In genomic region chr1:136331836-136332235, GRCm38 (mm10) we compare ENCODE assay signal across 20 mouse cellular contexts. TPM values are rescaled to one million over a fixed set of nuclear protein-coding genes. Genes with fewer than 3 reads are reported as not detected.
DNase-seq lines count a peak whose midpoint lies in the region; ATAC-seq and TF ChIP-seq lines count a peak whose summit lies in the region.
"Had no signal": no experiment of that assay in that cellular context is flagged by ENCODE, and none has a peak within 500 bp of the region (broad histone marks: within the 10 kb centered on the region; RNA-seq: fewer than 3 reads in every experiment).

No protein-coding gene starts in this region.

- no peak overlapping the region for H3K4me3 ChIP-seq in hindbrain, embryonic 16.5 days (ENCODE audit: low read length)
- no peak overlapping the region for H3K4me3 ChIP-seq in hindbrain, embryonic 11.5 days (ENCODE audit: low read depth, low read length)
- H3K4me3 ChIP-seq in neural tube, embryonic 15.5 days (replicated peaks): no peak overlapping the region
- H3K4me3 ChIP-seq in cerebellum, adult 2 months (replicated peaks; ENCODE audit: insufficient read depth, low read depth, low read length): no peak overlapping the region
- H3K4me3 ChIP-seq: left cerebral cortex, adult 2 months; liver, embryonic 12.5 days; lung, embryonic 15.5 days had no signal

- H3K4me1 ChIP-seq in hindbrain, embryonic 16.5 days (ENCODE audit: control insufficient read depth, insufficient read depth, low read depth, low read length): peaks cover 12% of the 10 kb centered on the region
- no peaks in the 10 kb centered on the region for H3K4me1 ChIP-seq in hindbrain, embryonic 11.5 days (replicated peaks; ENCODE audit: control insufficient read depth, insufficient read depth, low read length)
- peaks cover 34% of the 10 kb centered on the region; the same call in 1 of the 2 replicates for H3K4me1 ChIP-seq in neural tube, embryonic 15.5 days
- H3K4me1 ChIP-seq in cerebellum, adult 2 months (ENCODE audit: control insufficient read depth, insufficient read depth, low read length): peaks cover 18% of the 10 kb centered on the region
- H3K4me1 ChIP-seq: lung, embryonic 15.5 days had no signal

- no peaks in the 10 kb centered on the region for H3K9me3 ChIP-seq in hindbrain, embryonic 16.5 days (ENCODE audit: control insufficient read depth, low read length)
- no peaks in the 10 kb centered on the region for H3K9me3 ChIP-seq in hindbrain, embryonic 11.5 days (ENCODE audit: control insufficient read depth, low read length)
- no peaks in the 10 kb centered on the region for H3K9me3 ChIP-seq in neural tube, embryonic 15.5 days (replicated peaks)
- H3K9me3 ChIP-seq: liver, embryonic 12.5 days; lung, embryonic 15.5 days had no signal

- H3K27ac ChIP-seq in hindbrain, embryonic 16.5 days (ENCODE audit: low read depth, low read length): no peak overlapping the region
- no peak overlapping the region for H3K27ac ChIP-seq in hindbrain, embryonic 11.5 days (ENCODE audit: low read depth, low read length)
- H3K27ac ChIP-seq in neural tube, embryonic 15.5 days (replicated peaks): 0 out of 2 replicates have a peak overlapping the region, but pooled peaks have one; percentile 28
- no peak overlapping the region for H3K27ac ChIP-seq in cerebellum, adult 2 months (ENCODE audit: insufficient read depth, low read length)
- H3K27ac ChIP-seq: left cerebral cortex, adult 2 months; liver, embryonic 12.5 days; lung, embryonic 15.5 days; macrophage had no signal

- no peak for TF ChIP-seq POLR2A in cerebellum, adult 2 months (IDR thresholded peaks at IDR 0.05; ENCODE audit: borderline replicate concordance, insufficient read depth, low read length)

- no peak overlapping the region for H3K9ac ChIP-seq in hindbrain, embryonic 16.5 days (ENCODE audit: low read depth, low read length)
- no peak overlapping the region for H3K9ac ChIP-seq in hindbrain, embryonic 11.5 days (ENCODE audit: low read depth, low read length)
- H3K9ac ChIP-seq in neural tube, embryonic 15.5 days (replicated peaks): no peak overlapping the region
- H3K9ac ChIP-seq: liver, embryonic 12.5 days; lung, embryonic 15.5 days had no signal

- 68% methylated on average over 4 of the region's 4 CpGs for WGBS in hindbrain, embryonic 16.5 days
- 93% methylated on average over 4 of the region's 4 CpGs for WGBS in hindbrain, embryonic 11.5 days
- 74% methylated on average over 4 of the region's 4 CpGs for WGBS in neural tube, embryonic 15.5 days
- 2% methylated on average over 4 of the region's 4 CpGs for WGBS in cerebellum, adult 2 months

- ATAC-seq in hindbrain, embryonic 16.5 days: peak; percentile 73; the same call in 1 of the 2 replicates
- no peak for ATAC-seq in hindbrain, embryonic 11.5 days (ENCODE audit: low FRiP score)
- 0 out of 2 replicates have a peak, but pooled peaks have one; percentile 25 for ATAC-seq in neural tube, embryonic 15.5 days (ENCODE audit: low FRiP score)
- ATAC-seq: liver, embryonic 12.5 days had no signal

- TF ChIP-seq CTCF in cerebellum, adult 2 months (IDR thresholded peaks at IDR 0.05; ENCODE audit: borderline replicate concordance, insufficient read depth, low read depth, low read length): peak; percentile 17; the same call in 1 of the 2 replicates

- no peak for DNase-seq in hindbrain, embryonic 11.5 days (ENCODE audit: low spot score)
- DNase-seq in neural tube, embryonic 10.5 days (ENCODE audit: extremely low spot score, low spot score): no peak
- DNase-seq in cerebellum, adult 2 months: peak; percentile 81 to 87
- DNase-seq in cerebellum, postnatal 25 days: peak; percentile 81 to 86
- no peak for DNase-seq in kidney, adult 18-20 months
- no peak for DNase-seq in lung, adult 18-20 months
- DNase-seq: adrenal gland, adult 8-10 months; gastrocnemius, postnatal 14 days; kidney, adult 2 months; kidney, postnatal 10 days; right cerebral cortex, postnatal 25 days; thymus, adult 2 months had no signal

- no peaks in the 10 kb centered on the region for H3K27me3 ChIP-seq in hindbrain, embryonic 16.5 days (replicated peaks; ENCODE audit: control insufficient read depth, insufficient read depth, low read length)
- no peaks in the 10 kb centered on the region for H3K27me3 ChIP-seq in hindbrain, embryonic 11.5 days (ENCODE audit: control insufficient read depth, insufficient read depth, low read length)
- H3K27me3 ChIP-seq in neural tube, embryonic 15.5 days (replicated peaks): no peaks in the 10 kb centered on the region
- H3K27me3 ChIP-seq in cerebellum, adult 2 months (ENCODE audit: control insufficient read depth, insufficient read depth, low read length): no peaks in the 10 kb centered on the region
- H3K27me3 ChIP-seq: liver, embryonic 12.5 days; lung, embryonic 15.5 days had no signal

- H3K4me2 ChIP-seq in hindbrain, embryonic 16.5 days (ENCODE audit: low read length): no peak overlapping the region
- H3K4me2 ChIP-seq in hindbrain, embryonic 11.5 days (replicated peaks; ENCODE audit: low read depth, low read length): no peak overlapping the region
- no peak overlapping the region for H3K4me2 ChIP-seq in neural tube, embryonic 15.5 days
- H3K4me2 ChIP-seq: heart, embryonic 11.5 days; liver, embryonic 12.5 days; lung, embryonic 15.5 days; midbrain, embryonic 11.5 days had no signal

- no peaks in the 10 kb centered on the region for H3K36me3 ChIP-seq in hindbrain, embryonic 16.5 days (ENCODE audit: control insufficient read depth, insufficient read depth, low read length)
- H3K36me3 ChIP-seq in hindbrain, embryonic 11.5 days (ENCODE audit: control insufficient read depth, insufficient read depth, low read length): no peaks in the 10 kb centered on the region
- peaks cover 5% of the 10 kb centered on the region; the same call in 1 of the 2 replicates for H3K36me3 ChIP-seq in neural tube, embryonic 15.5 days
- H3K36me3 ChIP-seq: lung, embryonic 15.5 days had no signal

RNA-seq across cellular contexts. Expression of gene Camsap2, which starts 14.1 kb away (rescaled TPM):
- polyA plus RNA-seq in hindbrain, embryonic 16.5 days (2015; fragmentation: Nextera tagmentation; extraction: Ambion mirVana): 23.6 and 25.8 TPM in 2 replicates
- polyA plus RNA-seq in hindbrain, embryonic 11.5 days (2014; fragmentation: Nextera tagmentation; extraction: Ambion mirVana): 36.7 and 40.1 TPM in 2 replicates
- 23.1 and 27.1 TPM in 2 replicates for polyA plus RNA-seq in neural tube, embryonic 15.5 days (2015; fragmentation: Nextera tagmentation; extraction: Ambion mirVana)
- polyA plus RNA-seq in cerebellum, adult 2 months (2012; rRNA removed): 51.1 and 51.2 TPM in 2 replicates

Comparison
In these comparisons a context has a peak if more than half of its experiments do, and no peak if none do; other contexts are left out.
1. DNase-seq: peak in cerebellum, adult 2 months (2 of 2) and cerebellum, postnatal 25 days (2 of 2); none in hindbrain, embryonic 11.5 days (single experiment), neural tube, embryonic 10.5 days (single experiment), kidney, adult 18-20 months (single experiment) and lung, adult 18-20 months (0 of 2).